Mouse (Mus musculus) intestine, embryonic 16.5 days (tissue): ENCODE measurements at regions not wholly inside any gene's neighbourhood (a gene's known extent, or its start where the extent isn't known, plus 50 kb on each side); places are given as distances from the start of the nearest gene placed in this dataset.

Experiments used
- ATAC-seq: fragments of 200-750 bp; cut with Nextera tagmentation; 2 replicates; pipeline ENCODE4 v1.8.0; 2017; ENCODE audit warnings: moderate TSS enrichment, moderate library complexity
- H3K27ac ChIP-seq: fragments of 300-500 bp; sonication (generic); 2 replicates; pipeline ENCODE4 v1.5.1; 2014; ENCODE audit warnings: mild to moderate bottlenecking, low read length
- H3K27me3 ChIP-seq: fragments of 300-500 bp; sonication (generic); replicated peaks from 2 replicates; pipeline ENCODE4 v1.6.1; 2014; ENCODE audit warnings: low read length, control low read depth, mixed read lengths; ENCODE audit not compliant: control insufficient read depth, insufficient read depth
- H3K36me3 ChIP-seq: fragments of 300-500 bp; sonication (generic); 2 replicates; pipeline ENCODE4 v1.6.1; 2014; ENCODE audit warnings: low read length, control low read depth; ENCODE audit not compliant: control insufficient read depth, insufficient read depth
- H3K4me1 ChIP-seq: fragments of 300-500 bp; sonication (generic); 2 replicates; pipeline ENCODE4 v1.6.1; 2014; ENCODE audit warnings: low read length, control low read depth, mixed read lengths; ENCODE audit not compliant: control insufficient read depth, insufficient read depth
- H3K4me2 ChIP-seq: fragments of 300-500 bp; sonication (generic); 2 replicates; pipeline ENCODE4 v1.6.1; 2014; ENCODE audit warnings: low read depth, low read length, control low read depth
- H3K4me3 ChIP-seq: fragments of 300-500 bp; sonication (generic); 2 replicates; pipeline ENCODE4 v1.5.1; 2014; ENCODE audit warnings: mild to moderate bottlenecking, low read length
- H3K9ac ChIP-seq: fragments of 300-500 bp; sonication (generic); 2 replicates; pipeline ENCODE4 v1.6.1; 2014; ENCODE audit warnings: low read depth, low read length
- H3K9me3 ChIP-seq: fragments of 300-500 bp; sonication (generic); 2 replicates; pipeline ENCODE4 v1.6.1; 2016; ENCODE audit warnings: low read length, control low read depth; ENCODE audit not compliant: control insufficient read depth
- WGBS: fragments of 180-500 bp; shearing (Covaris S2); extraction: QIAGEN DNeasy Blood & Tissue Kit; methylation state at CpG from one replicate; pipeline ENCODE4 v1.1.7; 2014; 5-methylcytosine and 5-hydroxymethylcytosine counted together

DNA sequence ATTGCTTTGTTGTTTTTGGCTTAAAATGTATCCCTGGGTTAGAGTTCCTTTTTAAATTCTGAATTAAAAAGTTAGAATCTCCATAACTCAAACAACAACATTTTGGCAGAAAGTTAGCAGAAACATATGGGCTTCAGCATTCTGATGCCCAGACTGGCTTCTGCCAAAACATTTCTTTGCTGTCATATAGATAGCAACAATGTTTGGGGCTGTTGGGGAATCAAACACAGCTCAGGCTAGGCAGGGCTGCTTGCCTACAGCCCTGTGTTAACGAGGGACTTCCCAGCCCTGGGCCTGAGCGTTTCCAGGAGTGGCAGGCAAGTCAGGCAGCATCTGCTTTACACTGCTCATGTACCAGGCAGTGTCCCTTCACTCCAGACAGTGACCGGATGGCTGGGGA lies 201.0 kb upstream of the Pard3b start:
- Histone ChIP-seq H3K27me3 (no peaks in the 10 kb centered on the region), H3K4me2 (no peak overlapping the region), H3K4me3 (no peak overlapping the region), H3K9ac (no peak overlapping the region), H3K27ac (no peak overlapping the region), H3K36me3 (no peaks in the 10 kb centered on the region), H3K9me3 (no peaks in the 10 kb centered on the region), H3K4me1 (no peaks in the 10 kb centered on the region)
- ATAC-seq, result no peak
- WGBS, result 67% methylated on average over 3 of the region's 3 CpGs

GRCm38 (mm10) chr1:61461435-61461834 lies 177.2 kb upstream of the Pard3b start:
- H3K27me3 ChIP-seq, result no peaks in the 10 kb centered on the region
- WGBS, result 50% methylated on average over 3 of the region's 3 CpGs
- no peaks in the 10 kb centered on the region for H3K4me1 ChIP-seq
- peak; percentile 28; the same call in 1 of the 2 replicates for ATAC-seq
- H3K4me2 ChIP-seq, result no peak overlapping the region
- H3K36me3 ChIP-seq, result no peaks in the 10 kb centered on the region
- H3K27ac ChIP-seq, result no peak overlapping the region
- no peaks in the 10 kb centered on the region for H3K9me3 ChIP-seq
- H3K4me3 ChIP-seq, result no peak overlapping the region
- no peak overlapping the region for H3K9ac ChIP-seq

- no peaks in the 10 kb centered on the region for H3K9me3 ChIP-seq
- H3K9ac ChIP-seq, result no peak overlapping the region
- WGBS, result 46% methylated on average over 5 of the region's 5 CpGs
- no peak overlapping the region for H3K27ac ChIP-seq
- H3K27me3 ChIP-seq, result no peaks in the 10 kb centered on the region
- ATAC-seq, result peak; percentile 67
- H3K4me2 ChIP-seq, result no peak overlapping the region
- no peak overlapping the region for H3K4me3 ChIP-seq
- H3K36me3 ChIP-seq, result no peaks in the 10 kb centered on the region
- H3K4me1 ChIP-seq, result no peaks in the 10 kb centered on the region
Observed at GRCm38 (mm10) chr1:61470617-61471214, 167.9 kb upstream of the Pard3b start.

- Histone ChIP-seq H3K4me3 (no peak overlapping the region), H3K4me2 (no peak overlapping the region), H3K4me1 (no peaks in the 10 kb centered on the region), H3K27me3 (no peaks in the 10 kb centered on the region), H3K9ac (no peak overlapping the region), H3K27ac (no peak overlapping the region), H3K36me3 (no peaks in the 10 kb centered on the region), H3K9me3 (no peaks in the 10 kb centered on the region)
- ATAC-seq, result no peak
- 78% methylated on average over 6 of the region's 6 CpGs for WGBS
Observed at GRCm38 (mm10) chr1:61471779-61472578, 166.6 kb upstream of the Pard3b start.

GRCm38 (mm10) chr1:61472579-61473242 lies 165.9 kb upstream of the Pard3b start:
- H3K27ac ChIP-seq, result no peak overlapping the region
- no peak for ATAC-seq
- WGBS, result 68% methylated on average over 13 of the region's 13 CpGs
- no peak overlapping the region for H3K4me3 ChIP-seq
- no peaks in the 10 kb centered on the region for H3K4me1 ChIP-seq
- H3K36me3 ChIP-seq, result no peaks in the 10 kb centered on the region
- H3K4me2 ChIP-seq, result no peak overlapping the region
- H3K27me3 ChIP-seq, result no peaks in the 10 kb centered on the region
- H3K9ac ChIP-seq, result no peak overlapping the region
- H3K9me3 ChIP-seq, result no peaks in the 10 kb centered on the region

DNA sequence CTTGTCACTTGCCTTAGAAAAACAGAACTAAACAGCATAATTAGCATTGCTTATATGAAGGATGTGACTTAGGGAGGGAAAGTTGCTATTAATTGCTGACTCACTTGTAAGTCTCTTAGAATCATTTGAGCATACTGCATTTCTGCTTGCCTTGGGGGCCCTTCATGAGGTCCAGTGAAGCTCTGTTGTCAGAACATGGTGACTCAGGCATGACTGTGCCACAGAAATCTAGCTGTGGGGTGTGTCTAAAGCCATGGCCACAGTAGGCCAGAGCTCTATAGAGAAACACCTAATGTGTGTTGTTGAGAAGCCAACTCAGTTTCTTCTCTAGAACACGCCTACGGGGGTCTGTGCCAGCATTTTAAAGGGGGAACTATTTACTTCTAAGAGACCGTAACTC lies 153.2 kb upstream of the Pard3b start:
- Histone ChIP-seq H3K36me3 (no peaks in the 10 kb centered on the region), H3K27ac (no peak overlapping the region), H3K4me2 (no peak overlapping the region), H3K4me3 (no peak overlapping the region), H3K9ac (no peak overlapping the region), H3K9me3 (no peaks in the 10 kb centered on the region), H3K27me3 (no peaks in the 10 kb centered on the region), H3K4me1 (no peaks in the 10 kb centered on the region)
- 92% methylated on average over 3 of the region's 3 CpGs for WGBS
- ATAC-seq, result no peak

GRCm38 (mm10) chr1:61524886-61525285 lies 113.7 kb upstream of the Pard3b start:
- no peaks in the 10 kb centered on the region for H3K4me1 ChIP-seq
- no peaks in the 10 kb centered on the region for H3K27me3 ChIP-seq
- no peak overlapping the region for H3K27ac ChIP-seq
- no peak for ATAC-seq
- WGBS, result 83% methylated on average over 1 of the region's 1 CpGs
- H3K4me3 ChIP-seq, result no peak overlapping the region
- no peaks in the 10 kb centered on the region for H3K36me3 ChIP-seq
- H3K4me2 ChIP-seq, result no peak overlapping the region
- no peaks in the 10 kb centered on the region for H3K9me3 ChIP-seq
- H3K9ac ChIP-seq, result no peak overlapping the region

GRCm38 (mm10) chr1:61525881-61526280 lies 112.7 kb upstream of the Pard3b start:
- Histone ChIP-seq H3K27ac (no peak overlapping the region), H3K4me2 (no peak overlapping the region), H3K9me3 (no peaks in the 10 kb centered on the region), H3K4me1 (no peaks in the 10 kb centered on the region), H3K36me3 (no peaks in the 10 kb centered on the region), H3K4me3 (no peak overlapping the region), H3K27me3 (no peaks in the 10 kb centered on the region), H3K9ac (no peak overlapping the region)
- 81% methylated on average over 8 of the region's 8 CpGs for WGBS
- no peak for ATAC-seq

DNA sequence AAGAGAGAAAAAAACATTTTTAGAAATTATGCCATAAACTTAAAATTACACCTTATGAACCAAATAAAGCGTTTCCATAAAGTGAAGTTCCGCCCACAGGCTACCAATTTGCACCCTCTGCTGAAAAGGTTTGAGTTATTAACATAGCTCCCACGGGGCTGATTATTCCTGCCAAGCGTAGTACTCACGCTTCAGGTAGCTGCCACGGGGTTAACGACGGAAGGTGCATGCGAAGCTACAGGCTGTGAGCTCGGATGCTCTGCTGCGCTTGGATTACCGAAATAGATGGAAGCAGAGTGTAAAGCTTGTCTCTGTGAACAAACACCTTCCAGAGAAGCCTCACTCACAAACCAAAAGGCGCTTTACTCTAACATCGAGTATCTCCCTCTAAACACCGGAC lies 109.9 kb upstream of the Pard3b start:
- H3K9me3 ChIP-seq, result no peaks in the 10 kb centered on the region
- H3K9ac ChIP-seq, result no peak overlapping the region
- 0 out of 2 replicates have a peak, but pooled peaks cover 3% of the 10 kb centered on the region for H3K4me1 ChIP-seq
- no peak for ATAC-seq
- H3K27me3 ChIP-seq, result no peaks in the 10 kb centered on the region
- H3K36me3 ChIP-seq, result no peaks in the 10 kb centered on the region
- WGBS, result 88% methylated on average over 15 of the region's 15 CpGs
- no peak overlapping the region for H3K4me3 ChIP-seq
- H3K4me2 ChIP-seq, result no peak overlapping the region
- no peak overlapping the region for H3K27ac ChIP-seq
